In genomic region chr13:93004003-93004402, GRCm38 (mm10) we compare ENCODE assay signal across 16 mouse cellular contexts.
"Had no signal": no experiment of that assay in that cellular context is flagged by ENCODE, and none has a peak within 500 bp of the region (broad histone marks: within the 10 kb centered on the region; RNA-seq: fewer than 3 reads in every experiment).

No protein-coding gene starts in this region.

- H3K4me1 ChIP-seq: limb, embryonic 10.5 days; liver, embryonic 15.5 days; midbrain, embryonic 10.5 days had no signal

- H3K4me2 ChIP-seq: liver, embryonic 11.5 days; liver, embryonic 15.5 days; lung, embryonic 14.5 days; neural tube, embryonic 15.5 days had no signal

- H3K27ac ChIP-seq: limb, embryonic 10.5 days; liver, embryonic 15.5 days; midbrain, embryonic 10.5 days; neural tube, embryonic 15.5 days had no signal

- H3K9ac ChIP-seq: liver, embryonic 15.5 days; lung, embryonic 14.5 days; neural tube, embryonic 15.5 days had no signal

- H3K9me3 ChIP-seq: limb, embryonic 10.5 days; liver, embryonic 15.5 days; midbrain, embryonic 10.5 days; neural tube, embryonic 15.5 days had no signal

- H3K27me3 ChIP-seq: liver, embryonic 15.5 days; neural tube, embryonic 15.5 days had no signal

- DNase-seq: kidney, adult 9 months; kidney, postnatal 10 days; kidney, postnatal 4 days; lung, embryonic 14.5 days; lung, postnatal 10 days; lung, postnatal 4 days; midbrain, embryonic 14.5 days; right cerebral cortex, adult 18-20 months; right cerebral cortex, postnatal 25 days; thymus, postnatal 4 days had no signal

- H3K36me3 ChIP-seq: limb, embryonic 10.5 days; liver, embryonic 15.5 days; midbrain, embryonic 10.5 days; neural tube, embryonic 15.5 days had no signal

- H3K4me3 ChIP-seq: limb, embryonic 10.5 days; liver, embryonic 15.5 days; midbrain, embryonic 10.5 days; myocyte; neural tube, embryonic 15.5 days had no signal
